Mouse (Mus musculus) kidney, postnatal 0 days (tissue): Measurements from ENCODE around the gene Sec23a. TPM values are rescaled to one million over a fixed set of nuclear protein-coding genes. Genes with fewer than 3 reads are reported as not detected.
A peak's percentile ranks its signal among the peaks of the same experiment; 100 is the strongest.

Experiments used
- ATAC-seq: fragments of 200-750 bp; cut with Nextera tagmentation; replicated peaks from 2 replicates; pipeline ENCODE4 v1.8.0; 2017; ENCODE audit warnings: low read depth, moderate number of reproducible peaks, moderate TSS enrichment, moderate library complexity; ENCODE audit not compliant: low FRiP score
- DNase-seq: peaks from one replicate; pipeline ENCODE4 v3.0.0-alpha.2; 2016; ENCODE audit warnings: low spot score
- H3K27ac ChIP-seq: fragments of 300-500 bp; sonication (generic); 2 replicates; pipeline ENCODE4 v1.5.1; 2014; ENCODE audit warnings: mild to moderate bottlenecking
- H3K27me3 ChIP-seq: fragments of 300-500 bp; sonication (generic); 2 replicates; pipeline ENCODE4 v1.6.1; 2014; ENCODE audit warnings: low read length, mixed read lengths; ENCODE audit not compliant: insufficient read depth
- H3K36me3 ChIP-seq: fragments of 300-500 bp; sonication (generic); 2 replicates; pipeline ENCODE4 v1.6.1; 2014; ENCODE audit warnings: low read length, mixed read lengths; ENCODE audit not compliant: insufficient read depth
- H3K4me1 ChIP-seq: fragments of 300-500 bp; sonication (generic); replicated peaks from 2 replicates; pipeline ENCODE4 v1.6.1; 2014; ENCODE audit warnings: antibody characterized with exemption, low read length, mixed read lengths; ENCODE audit not compliant: insufficient read depth
- H3K4me2 ChIP-seq: fragments of 300-500 bp; sonication (generic); 2 replicates; pipeline ENCODE4 v1.6.1; 2014; ENCODE audit warnings: mild to moderate bottlenecking, low read length, moderate library complexity, mixed read lengths
- H3K4me3 ChIP-seq: fragments of 300-500 bp; sonication (generic); replicated peaks from 2 replicates; pipeline ENCODE4 v1.5.1; 2014; ENCODE audit warnings: low read depth, low read length
- H3K9ac ChIP-seq: fragments of 300-500 bp; sonication (generic); 2 replicates; pipeline ENCODE4 v1.6.1; 2014; ENCODE audit warnings: low read depth, low read length
- H3K9me3 ChIP-seq: fragments of 300-500 bp; sonication (generic); replicated peaks from 2 replicates; pipeline ENCODE4 v1.6.1; 2016; ENCODE audit warnings: low read length, inconsistent platforms, mixed read lengths
- CTCF ChIP-seq: IDR thresholded peaks from 2 replicates; pipeline ENCODE4 v1.5.1; 2016; ENCODE audit warnings: antibody characterized with exemption, low read depth, mild to moderate bottlenecking, moderate library complexity
- WGBS: fragments of 180-500 bp; shearing (Covaris S2); extraction: QIAGEN DNeasy Blood & Tissue Kit; methylation state at CpG from one replicate; pipeline ENCODE4 v1.1.7; 2014; 5-methylcytosine and 5-hydroxymethylcytosine counted together
- polyA plus RNA-seq: library from polyadenylated mRNA; unstranded; fragments of >200 nt; fragmentation: Nextera tagmentation; extraction: Ambion mirVana; gene quantifications from 2 replicates; pipeline ENCODE4 v1.2.1, GENCODE M21; 2015

Sec23a gene
- polyA plus RNA-seq, 1 experiment from 2014 or later, result 49.5 TPM

DNA sequence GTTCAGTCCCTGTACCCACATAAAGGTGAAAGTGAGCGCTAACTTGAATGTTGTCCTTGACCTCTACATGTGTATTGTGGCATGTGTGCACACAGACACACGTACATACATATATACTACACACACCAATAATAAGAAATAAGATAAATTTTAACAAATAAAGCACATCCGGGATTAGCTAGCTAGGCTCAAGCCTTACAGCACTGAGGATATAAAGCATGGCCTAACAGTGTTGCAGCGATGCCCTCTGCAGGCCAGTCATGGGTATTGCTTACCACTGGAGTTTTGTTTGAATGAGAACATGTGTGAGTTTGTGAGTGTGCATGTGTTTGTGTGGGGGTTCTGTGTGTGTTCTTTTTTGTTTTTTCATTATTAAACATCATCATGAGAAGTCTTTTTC is 47.2 kb downstream of the Sec23a start:
- no peak overlapping the region for H3K4me3 ChIP-seq
- peaks cover 36% of the 10 kb centered on the region for H3K36me3 ChIP-seq
- no peaks in the 10 kb centered on the region for H3K4me1 ChIP-seq
- no peaks in the 10 kb centered on the region for H3K9me3 ChIP-seq
- ATAC-seq (no peak; the same call in 1 of the 2 replicates), DNase-seq (peak; percentile 19)
- TF ChIP-seq CTCF, result peak; percentile 75
- no peaks in the 10 kb centered on the region for H3K27me3 ChIP-seq
- no peak overlapping the region for H3K9ac ChIP-seq
- no peak overlapping the region for H3K4me2 ChIP-seq
- WGBS, result 71% methylated on average over 4 of the region's 4 CpGs
- H3K27ac ChIP-seq, result no peak overlapping the region

DNA sequence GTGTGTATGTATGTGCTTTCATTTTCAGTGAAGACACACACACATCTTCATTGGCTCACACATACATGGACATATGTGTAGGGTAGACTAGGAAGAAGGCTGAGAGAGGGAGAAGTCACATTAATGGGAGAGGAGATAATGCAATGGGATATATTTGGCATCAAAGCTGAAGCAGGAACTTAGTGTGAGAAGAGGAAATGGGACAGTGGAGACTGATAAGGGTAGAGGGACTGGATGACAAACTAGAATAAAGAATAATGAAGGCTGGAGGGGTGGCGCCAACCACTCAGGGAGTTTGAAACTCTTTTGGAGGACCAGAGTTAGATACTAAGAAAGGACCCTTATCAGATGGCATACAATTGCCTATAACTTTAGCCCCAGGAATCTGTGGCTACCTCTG is 51.0 kb downstream of the Sec23a start:
- peaks cover 25% of the 10 kb centered on the region for H3K36me3 ChIP-seq
- no peak overlapping the region for H3K9ac ChIP-seq
- H3K27me3 ChIP-seq, result no peaks in the 10 kb centered on the region
- WGBS, result 95% methylated on average over 1 of the region's 1 CpGs
- H3K4me2 ChIP-seq, result no peak overlapping the region
- H3K4me1 ChIP-seq, result no peaks in the 10 kb centered on the region
- no peak for TF ChIP-seq CTCF
- H3K4me3 ChIP-seq, result no peak overlapping the region
- ATAC-seq, result no peak
- no peaks in the 10 kb centered on the region for H3K9me3 ChIP-seq
- H3K27ac ChIP-seq, result no peak overlapping the region
- DNase-seq, result no peak

DNA sequence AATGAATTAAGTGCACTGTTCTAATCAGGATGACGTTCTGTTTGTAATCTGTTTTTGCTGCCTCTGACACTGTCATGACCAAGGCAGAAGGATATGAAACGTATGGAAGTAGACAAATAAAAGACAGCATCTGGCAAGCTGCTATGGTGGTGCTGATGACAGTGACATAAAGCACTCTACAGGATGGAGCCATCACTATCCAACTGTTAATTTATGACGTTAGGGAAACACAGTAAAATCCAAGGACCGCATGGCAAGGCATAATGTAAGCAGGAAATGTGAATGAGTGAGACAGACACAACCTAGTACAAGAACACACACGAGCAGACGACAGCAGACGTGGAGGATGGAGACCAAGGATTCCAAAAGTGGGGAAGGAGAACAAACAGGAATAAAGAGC is 55.2 kb downstream of the Sec23a start:
- H3K27ac ChIP-seq, result no peak overlapping the region
- no peak for TF ChIP-seq CTCF
- 48% methylated on average over 7 of the region's 7 CpGs for WGBS
- no peaks in the 10 kb centered on the region for H3K27me3 ChIP-seq
- 0 out of 2 replicates have a peak, but pooled peaks cover 7% of the 10 kb centered on the region for H3K36me3 ChIP-seq
- H3K9me3 ChIP-seq, result no peaks in the 10 kb centered on the region
- no peak overlapping the region for H3K4me3 ChIP-seq
- no peak overlapping the region for H3K9ac ChIP-seq
- H3K4me1 ChIP-seq, result no peaks in the 10 kb centered on the region
- H3K4me2 ChIP-seq, result no peak overlapping the region
- DNase-seq, result peak; percentile 7
- ATAC-seq, result no peak

DNA sequence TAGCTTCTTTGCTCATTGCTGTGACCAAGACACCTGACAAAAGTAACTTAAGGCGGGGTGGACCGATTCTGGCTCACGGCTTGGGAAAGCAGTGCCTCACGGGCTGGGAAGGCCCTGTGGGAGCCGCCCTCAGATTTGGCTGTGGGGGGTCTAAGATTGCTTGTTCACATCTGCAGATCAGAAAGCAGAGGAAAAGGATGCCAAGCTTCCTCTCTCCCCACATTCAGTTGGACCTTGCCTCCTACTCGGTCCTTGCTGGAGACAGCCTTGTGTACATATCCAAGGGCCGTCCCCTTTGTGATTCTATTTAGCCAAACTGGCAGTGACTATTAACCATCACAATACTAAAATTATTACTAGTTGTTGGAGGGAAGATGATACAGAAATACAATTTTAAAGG is 55.7 kb downstream of the Sec23a start:
- Histone ChIP-seq H3K4me1 (no peaks in the 10 kb centered on the region), H3K4me3 (no peak overlapping the region), H3K9me3 (no peaks in the 10 kb centered on the region), H3K27me3 (no peaks in the 10 kb centered on the region), H3K36me3 (0 out of 2 replicates have a peak, but pooled peaks cover 7% of the 10 kb centered on the region), H3K4me2 (no peak overlapping the region), H3K27ac (no peak overlapping the region), H3K9ac (no peak overlapping the region)
- 69% methylated on average over 7 of the region's 7 CpGs for WGBS
- TF ChIP-seq CTCF, result no peak
- ATAC-seq (no peak), DNase-seq (no peak)

DNA sequence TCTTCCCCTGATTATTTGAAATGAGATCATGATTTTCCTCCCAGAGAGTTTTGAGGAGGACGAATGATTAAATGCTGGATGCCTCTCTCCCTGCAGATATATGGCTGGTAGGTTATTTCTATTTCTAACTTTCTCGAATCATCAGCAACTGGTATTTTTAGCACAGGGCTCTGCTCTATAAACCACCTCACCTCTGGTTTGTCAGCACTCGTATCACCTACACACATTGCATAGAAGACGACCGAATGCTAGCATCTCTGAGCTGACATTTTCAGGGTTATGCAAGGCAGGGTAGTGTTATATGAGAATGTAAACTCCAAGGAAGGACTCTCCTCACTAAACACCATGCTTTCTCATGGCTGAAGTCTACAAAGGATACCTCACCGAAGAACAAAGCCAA is 63.9 kb downstream of the Sec23a start:
- TF ChIP-seq CTCF, result no peak
- Histone ChIP-seq H3K4me2 (no peak overlapping the region), H3K27ac (no peak overlapping the region), H3K27me3 (no peaks in the 10 kb centered on the region), H3K9ac (no peak overlapping the region), H3K4me1 (no peaks in the 10 kb centered on the region), H3K36me3 (no peaks in the 10 kb centered on the region), H3K9me3 (no peaks in the 10 kb centered on the region), H3K4me3 (no peak overlapping the region)
- DNase-seq (no peak), ATAC-seq (no peak)
- WGBS, result 83% methylated on average over 6 of the region's 6 CpGs

DNA sequence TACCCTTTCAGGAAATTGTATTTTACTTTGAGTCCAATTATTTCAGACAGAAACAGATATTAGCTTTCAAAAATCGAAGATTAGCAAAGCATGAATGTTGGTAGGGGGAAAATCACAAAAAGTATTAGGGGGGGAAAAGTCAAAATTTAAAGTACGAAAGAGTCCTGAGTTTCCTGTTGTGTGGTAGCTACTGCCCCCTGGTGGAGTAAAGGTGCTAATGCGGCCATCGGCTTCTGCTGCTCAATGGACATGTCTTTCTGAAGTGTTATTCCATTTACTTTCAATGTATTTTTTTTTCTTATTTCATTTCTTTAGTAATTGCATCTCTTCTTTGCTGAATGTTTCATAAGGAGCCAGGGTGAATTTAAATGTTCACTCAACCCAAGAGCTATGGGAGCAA is 64.6 kb downstream of the Sec23a start:
- peak; percentile 53 for DNase-seq
- Histone ChIP-seq H3K27ac (no peak overlapping the region), H3K4me1 (no peaks in the 10 kb centered on the region), H3K27me3 (no peaks in the 10 kb centered on the region), H3K4me3 (no peak overlapping the region), H3K36me3 (no peaks in the 10 kb centered on the region), H3K9ac (no peak overlapping the region), H3K9me3 (no peaks in the 10 kb centered on the region), H3K4me2 (no peak overlapping the region)
- no peak for ATAC-seq
- TF ChIP-seq CTCF, result peak; percentile 97
- 16% methylated on average over 4 of the region's 4 CpGs for WGBS

DNA sequence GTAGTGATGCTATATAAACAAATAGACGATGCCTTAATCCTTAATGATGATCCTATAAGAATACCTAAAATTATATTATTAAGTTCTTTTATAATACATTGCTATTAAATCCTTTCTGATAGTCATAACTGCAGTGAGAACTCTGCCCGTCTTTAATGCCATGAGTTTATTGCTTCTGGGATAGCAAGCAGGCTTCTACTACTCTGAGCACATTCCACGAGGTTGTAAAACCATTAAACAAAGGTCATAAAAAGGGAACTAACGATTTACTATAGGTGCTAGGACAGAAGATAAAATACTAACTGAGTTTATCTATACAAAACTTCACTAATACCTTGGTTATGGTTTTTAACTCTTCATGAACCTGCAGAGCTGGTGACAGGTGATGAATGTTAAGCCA is 69.3 kb downstream of the Sec23a start:
- Histone ChIP-seq H3K36me3 (no peaks in the 10 kb centered on the region), H3K9ac (no peak overlapping the region), H3K9me3 (no peaks in the 10 kb centered on the region), H3K27ac (no peak overlapping the region), H3K4me1 (no peaks in the 10 kb centered on the region), H3K27me3 (no peaks in the 10 kb centered on the region), H3K4me3 (no peak overlapping the region), H3K4me2 (no peak overlapping the region)
- DNase-seq (no peak), ATAC-seq (no peak)
- TF ChIP-seq CTCF, result no peak
- 33% methylated on average over 4 of the region's 4 CpGs for WGBS
